Mouse (Mus musculus) hindbrain, embryonic 10.5 days (tissue): ENCODE results near the gene Medag. TPM values are rescaled to one million over a fixed set of nuclear protein-coding genes. Genes with fewer than 3 reads are reported as not detected.

ENCODE experiments used
- DNase-seq: peaks from one replicate; pipeline ENCODE4 v3.0.0-alpha.2; 2017; ENCODE audit warnings: low spot score
- H3K27ac ChIP-seq: fragments of 300-500 bp; sonication (generic); 2 replicates; pipeline ENCODE4 v1.5.1; 2016; ENCODE audit warnings: mild to moderate bottlenecking, moderate library complexity
- H3K27me3 ChIP-seq: fragments of 300-500 bp; sonication (generic); 2 replicates; pipeline ENCODE4 v1.6.1; 2016; ENCODE audit warnings: mild to moderate bottlenecking; ENCODE audit not compliant: poor library complexity, insufficient read depth, severe bottlenecking
- H3K36me3 ChIP-seq: fragments of 300-500 bp; sonication (generic); 2 replicates; pipeline ENCODE4 v1.6.1; 2016; ENCODE audit warnings: mild to moderate bottlenecking, moderate library complexity
- H3K4me1 ChIP-seq: fragments of 300-500 bp; sonication (generic); replicated peaks from 2 replicates; pipeline ENCODE4 v1.6.1; 2016; ENCODE audit warnings: mild to moderate bottlenecking
- H3K4me3 ChIP-seq: fragments of 300-500 bp; sonication (generic); 2 replicates; pipeline ENCODE4 v1.5.1; 2016; ENCODE audit warnings: mild to moderate bottlenecking, moderate library complexity
- H3K9me3 ChIP-seq: fragments of 300-500 bp; sonication (generic); 2 replicates; pipeline ENCODE4 v1.6.1; 2016; ENCODE audit warnings: mild to moderate bottlenecking, moderate library complexity
- WGBS: fragments of 180-500 bp; shearing (Covaris S2); methylation state at CpG from one replicate; pipeline ENCODE4 v1.1.7; 2016; 5-methylcytosine and 5-hydroxymethylcytosine counted together
- polyA plus RNA-seq: library from polyadenylated mRNA; unstranded; fragments of >200 nt; fragmentation: Nextera tagmentation; extraction: Ambion mirVana; gene quantifications from 2 replicates; pipeline ENCODE4 v1.2.1, GENCODE M21; 2016

Medag gene
- polyA plus RNA-seq, 1 experiment from 2014 or later, result 0.37 TPM

- H3K4me1 ChIP-seq, result peaks cover 45% of the 10 kb centered on the region
- WGBS, result under 1% methylated on average over 25 of the region's 25 CpGs
- H3K36me3 ChIP-seq, result no peaks in the 10 kb centered on the region
- peak; percentile 92 for DNase-seq
- H3K9me3 ChIP-seq, result no peaks in the 10 kb centered on the region
- peak within 1 kb of the TSS; percentile 53 for H3K4me3 ChIP-seq
- no peaks in the 10 kb centered on the region for H3K27me3 ChIP-seq
- peak within 1 kb of the TSS; percentile 91 for H3K27ac ChIP-seq
Observed at GRCm38 (mm10) chr5:149439531-149440179, 28.1 kb downstream of the Medag start, which contains the start of gene Tex26. Gene Tex26, plus strand, starts transcription at chr5:149439660.

GRCm38 (mm10) chr5:149440180-149440573 is 28.6 kb downstream of the Medag start:
- under 1% methylated on average over 18 of the region's 18 CpGs for WGBS
- H3K36me3 ChIP-seq, result no peaks in the 10 kb centered on the region
- H3K27me3 ChIP-seq, result no peaks in the 10 kb centered on the region
- no peaks in the 10 kb centered on the region for H3K9me3 ChIP-seq
- peak overlapping the region; percentile 53 for H3K4me3 ChIP-seq
- H3K4me1 ChIP-seq, result peaks cover 49% of the 10 kb centered on the region
- peak; percentile 85 for DNase-seq
- H3K27ac ChIP-seq, result peak overlapping the region; percentile 91

- no peaks in the 10 kb centered on the region for H3K27me3 ChIP-seq
- peaks cover 49% of the 10 kb centered on the region for H3K4me1 ChIP-seq
- peak overlapping the region; percentile 72 for H3K27ac ChIP-seq
- 64% methylated on average over 14 of the region's 14 CpGs for WGBS
- no peak overlapping the region for H3K4me3 ChIP-seq
- no peak for DNase-seq
- H3K9me3 ChIP-seq, result no peaks in the 10 kb centered on the region
- no peaks in the 10 kb centered on the region for H3K36me3 ChIP-seq
Observed at GRCm38 (mm10) chr5:149441646-149442276, 30.2 kb downstream of the Medag start.

GRCm38 (mm10) chr5:149442277-149442660 is 30.7 kb downstream of the Medag start:
- H3K4me3 ChIP-seq, result no peak overlapping the region
- peaks cover 46% of the 10 kb centered on the region for H3K4me1 ChIP-seq
- no peaks in the 10 kb centered on the region for H3K36me3 ChIP-seq
- 86% methylated on average over 15 of the region's 15 CpGs for WGBS
- no peaks in the 10 kb centered on the region for H3K27me3 ChIP-seq
- H3K9me3 ChIP-seq, result no peaks in the 10 kb centered on the region
- peak overlapping the region; percentile 72; the same call in 1 of the 2 replicates for H3K27ac ChIP-seq
- DNase-seq, result no peak

- Histone ChIP-seq H3K36me3 (no peaks in the 10 kb centered on the region), H3K4me3 (no peak overlapping the region), H3K27ac (no peak overlapping the region), H3K4me1 (peaks cover 31% of the 10 kb centered on the region), H3K27me3 (no peaks in the 10 kb centered on the region), H3K9me3 (peaks cover 3% of the 10 kb centered on the region; the same call in 1 of the 2 replicates)
- DNase-seq, result no peak
- 87% methylated on average over 4 of the region's 4 CpGs for WGBS
Observed at GRCm38 (mm10) chr5:149444451-149444850, 32.9 kb downstream of the Medag start.

- Histone ChIP-seq H3K4me3 (no peak overlapping the region), H3K9me3 (peaks cover 3% of the 10 kb centered on the region; the same call in 1 of the 2 replicates), H3K36me3 (no peaks in the 10 kb centered on the region), H3K27me3 (no peaks in the 10 kb centered on the region), H3K27ac (no peak overlapping the region), H3K4me1 (peaks cover 11% of the 10 kb centered on the region)
- DNase-seq, result no peak
- 90% methylated on average over 7 of the region's 7 CpGs for WGBS
Observed at GRCm38 (mm10) chr5:149446495-149446894, 34.9 kb downstream of the Medag start.

- Histone ChIP-seq H3K36me3 (no peaks in the 10 kb centered on the region), H3K4me1 (0 out of 2 replicates have a peak, but pooled peaks cover 6% of the 10 kb centered on the region), H3K4me3 (no peak overlapping the region), H3K27me3 (no peaks in the 10 kb centered on the region), H3K9me3 (peaks cover 3% of the 10 kb centered on the region; the same call in 1 of the 2 replicates), H3K27ac (no peak overlapping the region)
- no peak for DNase-seq
- WGBS, result 84% methylated on average over 5 of the region's 5 CpGs
Observed at GRCm38 (mm10) chr5:149447733-149448132, 36.2 kb downstream of the Medag start.

- 0 out of 2 replicates have a peak, but pooled peaks cover 6% of the 10 kb centered on the region for H3K4me1 ChIP-seq
- no peak overlapping the region for H3K27ac ChIP-seq
- H3K4me3 ChIP-seq, result no peak overlapping the region
- no peaks in the 10 kb centered on the region for H3K27me3 ChIP-seq
- no peak for DNase-seq
- WGBS, result 87% methylated on average over 7 of the region's 7 CpGs
- H3K9me3 ChIP-seq, result peaks cover 3% of the 10 kb centered on the region; the same call in 1 of the 2 replicates
- no peaks in the 10 kb centered on the region for H3K36me3 ChIP-seq
Observed at GRCm38 (mm10) chr5:149449406-149449805, 37.9 kb downstream of the Medag start.

- Histone ChIP-seq H3K9me3 (peaks cover 3% of the 10 kb centered on the region; the same call in 1 of the 2 replicates), H3K36me3 (no peaks in the 10 kb centered on the region), H3K27ac (no peak overlapping the region), H3K27me3 (no peaks in the 10 kb centered on the region), H3K4me1 (no peaks in the 10 kb centered on the region), H3K4me3 (no peak overlapping the region)
- DNase-seq, result no peak
- 91% methylated on average over 7 of the region's 7 CpGs for WGBS
Observed at GRCm38 (mm10) chr5:149451209-149451681, 39.7 kb downstream of the Medag start.

GRCm38 (mm10) chr5:149454281-149454680 is 42.7 kb downstream of the Medag start:
- no peaks in the 10 kb centered on the region for H3K9me3 ChIP-seq
- DNase-seq, result peak; percentile 82
- no peaks in the 10 kb centered on the region for H3K36me3 ChIP-seq
- H3K27ac ChIP-seq, result peak overlapping the region; percentile 23
- H3K4me3 ChIP-seq, result no peak overlapping the region
- H3K4me1 ChIP-seq, result peaks cover 12% of the 10 kb centered on the region; the same call in 1 of the 2 replicates
- 32% methylated on average over 6 of the region's 6 CpGs for WGBS
- H3K27me3 ChIP-seq, result no peaks in the 10 kb centered on the region

- 89% methylated on average over 7 of the region's 7 CpGs for WGBS
- H3K27ac ChIP-seq, result no peak overlapping the region
- H3K9me3 ChIP-seq, result no peaks in the 10 kb centered on the region
- DNase-seq, result no peak
- no peaks in the 10 kb centered on the region for H3K36me3 ChIP-seq
- no peak overlapping the region for H3K4me3 ChIP-seq
- H3K4me1 ChIP-seq, result peaks cover 12% of the 10 kb centered on the region; the same call in 1 of the 2 replicates
- no peaks in the 10 kb centered on the region for H3K27me3 ChIP-seq
Observed at GRCm38 (mm10) chr5:149456544-149456943, 45.0 kb downstream of the Medag start.

GRCm38 (mm10) chr5:149462071-149462470 is 50.5 kb downstream of the Medag start:
- Histone ChIP-seq H3K36me3 (no peaks in the 10 kb centered on the region), H3K4me1 (peaks cover 27% of the 10 kb centered on the region), H3K4me3 (no peak overlapping the region), H3K27me3 (no peaks in the 10 kb centered on the region), H3K9me3 (no peaks in the 10 kb centered on the region), H3K27ac (no peak overlapping the region)
- WGBS, result 86% methylated on average over 3 of the region's 3 CpGs
- no peak for DNase-seq

- 52% methylated on average over 5 of the region's 5 CpGs for WGBS
- Histone ChIP-seq H3K27ac (no peak overlapping the region), H3K36me3 (no peaks in the 10 kb centered on the region), H3K4me1 (peaks cover 15% of the 10 kb centered on the region), H3K4me3 (no peak overlapping the region), H3K27me3 (no peaks in the 10 kb centered on the region), H3K9me3 (no peaks in the 10 kb centered on the region)
- no peak for DNase-seq
Observed at GRCm38 (mm10) chr5:149465305-149465704, 53.8 kb downstream of the Medag start.
